Mouse (Mus musculus) left cerebral cortex, adult 18-20 months (tissue): ENCODE measurements around the gene Amph. TPM values are rescaled to one million over a fixed set of nuclear protein-coding genes. Genes with fewer than 3 reads are reported as not detected.

Experiments
- DNase-seq, 2 experiments: peaks; one replicate each; pipeline ENCODE4 v3.0.0; 2021 to 2022; ENCODE audit warnings: low spot score in 2 of 2, mixed read lengths in 1 of 2
- total RNA-seq, 2 experiments: library from RNA; stranded (reverse); gene quantifications; 2 replicates each; pipeline ENCODE4 v1.2.3; 2021

The Amph gene
- total RNA-seq, 2 experiments from 2014 or later = 208 to 216 TPM

DNA sequence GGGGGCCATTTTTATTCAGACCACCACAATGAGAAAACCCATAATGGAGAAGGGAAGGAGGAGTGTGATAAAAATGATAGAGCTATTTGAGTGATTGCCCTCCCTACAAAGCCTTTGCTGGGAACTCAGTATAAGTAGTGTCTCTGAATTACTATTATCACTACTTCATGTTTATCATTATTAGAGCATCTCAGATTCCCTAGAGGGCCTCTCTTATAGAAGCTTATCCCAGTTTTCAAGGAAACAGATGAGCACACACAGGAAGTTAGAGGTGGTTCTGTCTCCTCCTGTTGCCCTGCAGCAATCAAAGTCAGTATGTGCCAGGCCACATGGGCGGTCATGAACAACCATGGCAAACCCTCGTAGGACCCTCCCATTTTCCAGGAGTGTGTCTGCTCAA, 190.5 kb downstream of the Amph start:
- DNase-seq = no peak

DNA sequence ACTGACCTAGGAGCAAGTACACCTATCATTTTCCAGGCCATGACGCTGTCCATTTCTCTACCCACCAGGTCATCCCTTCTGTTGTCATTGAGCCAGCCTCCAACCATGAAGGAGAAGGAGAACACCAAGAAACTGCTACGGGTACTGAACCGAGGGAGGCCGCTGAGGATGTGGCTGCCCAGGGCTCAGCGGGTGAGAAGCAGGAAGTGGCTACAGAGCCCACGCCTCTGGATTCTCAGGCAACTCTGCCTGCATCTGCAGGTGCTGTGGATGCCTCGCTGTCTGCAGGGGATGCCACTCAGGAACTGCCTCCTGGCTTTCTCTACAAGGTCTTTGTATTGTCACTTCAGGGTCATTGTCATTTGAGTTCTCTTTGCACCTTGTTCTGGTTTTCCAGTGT, 191.1 kb downstream of the Amph start:
- DNase-seq = no peak

DNA sequence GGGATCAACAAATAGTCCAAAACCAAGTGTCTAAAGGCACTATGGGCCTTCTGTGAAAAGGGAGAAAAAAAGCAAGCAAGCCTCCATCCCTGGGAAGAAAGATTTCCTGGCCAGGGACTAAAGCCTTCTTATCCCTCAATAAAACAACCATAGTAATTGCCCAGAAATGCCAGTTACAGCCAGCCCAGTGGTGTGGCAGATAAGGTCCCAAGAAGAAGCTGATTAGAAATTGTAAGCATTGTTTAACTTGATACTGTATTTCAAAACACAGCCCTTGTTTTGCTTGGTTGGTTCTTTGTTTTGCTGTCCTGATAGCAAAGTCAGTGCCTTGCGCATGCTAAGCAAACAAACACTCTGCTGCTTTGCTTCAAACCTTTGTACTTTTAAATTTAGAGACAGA, 191.8 kb downstream of the Amph start:
- no peak for DNase-seq

DNA sequence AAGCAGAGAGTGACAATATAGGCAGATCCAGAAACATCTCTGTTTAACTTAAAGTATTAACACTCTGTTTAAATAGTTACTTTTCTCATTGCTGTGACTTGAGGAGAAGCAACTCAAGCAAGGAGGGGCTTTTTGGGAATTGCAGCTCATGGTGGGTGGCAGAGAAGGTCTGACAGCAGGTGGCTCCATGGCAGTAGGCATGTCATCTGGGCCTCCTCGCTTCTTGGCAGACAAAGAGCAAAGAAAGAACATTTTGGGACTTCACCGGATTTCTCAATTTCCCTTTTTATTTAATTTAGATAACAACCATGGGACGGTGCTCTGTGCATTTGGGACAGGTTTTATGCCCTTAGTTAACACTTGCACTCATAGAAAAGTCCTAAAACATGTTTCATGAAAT, 195.8 kb downstream of the Amph start:
- DNase-seq = no peak

- DNase-seq = no peak
Observed at GRCm38 (mm10) chr13:19147468-19147867, 199.5 kb downstream of the Amph start.

GRCm38 (mm10) chr13:19149574-19149973, 201.6 kb downstream of the Amph start:
- DNase-seq = no peak

- DNase-seq = no peak
Observed at GRCm38 (mm10) chr13:19150438-19151301, 202.7 kb downstream of the Amph start.

DNA sequence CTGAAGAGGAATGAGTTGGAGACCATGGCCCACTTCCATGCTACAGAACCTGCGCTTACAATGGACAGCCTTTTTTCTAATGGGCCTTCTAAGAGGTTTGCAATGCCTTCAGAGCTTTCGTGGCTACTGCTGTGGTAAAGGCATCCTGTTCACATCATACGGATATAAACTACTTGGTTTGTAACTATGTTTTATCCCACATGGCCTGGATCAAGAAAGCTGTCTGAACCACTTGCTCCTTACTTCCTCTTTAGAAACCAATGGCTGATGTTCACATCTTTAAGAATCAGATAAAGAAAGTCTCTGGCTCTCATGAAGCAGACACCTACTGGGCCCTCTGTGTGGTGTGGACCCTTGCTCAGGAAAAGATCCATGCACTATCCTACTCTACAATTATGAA, 204.1 kb downstream of the Amph start:
- no peak for DNase-seq

DNA sequence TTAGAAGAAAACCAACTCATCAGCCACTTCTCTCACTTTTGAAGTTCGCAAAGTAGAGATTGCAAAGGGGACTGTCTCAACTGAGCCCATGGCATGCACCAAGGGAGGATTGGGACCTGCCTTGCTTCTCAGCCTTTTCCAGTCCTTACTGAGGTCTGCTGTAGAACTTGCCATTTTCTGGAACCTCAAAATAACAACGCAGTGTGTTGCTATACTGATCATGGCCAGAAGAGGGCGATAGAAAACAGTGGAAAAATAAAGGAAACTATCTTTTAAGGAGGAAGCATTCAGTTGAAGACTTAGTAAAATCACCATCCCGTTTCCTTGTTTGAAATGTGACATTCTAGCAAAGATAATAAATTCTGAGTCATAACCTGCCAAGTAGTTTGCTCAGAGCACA, 210.5 kb downstream of the Amph start:
- peak; percentile 69 to 71 for DNase-seq

DNA sequence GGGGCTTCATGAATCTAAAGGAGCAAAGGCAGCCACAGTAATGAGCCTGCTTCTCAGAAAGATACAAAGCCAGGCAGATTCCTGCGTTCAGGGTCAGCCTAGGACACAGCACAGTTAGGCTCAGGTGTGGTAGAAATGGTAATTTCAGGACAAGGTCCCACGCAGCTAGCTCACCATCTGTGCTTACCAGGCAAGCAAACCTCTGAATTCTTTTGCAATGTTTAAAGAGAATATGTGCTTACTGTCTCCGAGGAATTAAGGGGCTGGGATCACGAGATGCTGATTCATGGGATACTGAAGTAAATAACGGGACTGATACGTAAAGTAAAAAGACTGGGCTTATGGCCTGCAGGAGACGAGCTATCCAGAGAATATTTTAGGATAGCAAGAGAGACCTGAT, 212.6 kb downstream of the Amph start:
- DNase-seq = no peak

GRCm38 (mm10) chr13:19161111-19161510, 213.1 kb downstream of the Amph start:
- DNase-seq = no peak

DNA sequence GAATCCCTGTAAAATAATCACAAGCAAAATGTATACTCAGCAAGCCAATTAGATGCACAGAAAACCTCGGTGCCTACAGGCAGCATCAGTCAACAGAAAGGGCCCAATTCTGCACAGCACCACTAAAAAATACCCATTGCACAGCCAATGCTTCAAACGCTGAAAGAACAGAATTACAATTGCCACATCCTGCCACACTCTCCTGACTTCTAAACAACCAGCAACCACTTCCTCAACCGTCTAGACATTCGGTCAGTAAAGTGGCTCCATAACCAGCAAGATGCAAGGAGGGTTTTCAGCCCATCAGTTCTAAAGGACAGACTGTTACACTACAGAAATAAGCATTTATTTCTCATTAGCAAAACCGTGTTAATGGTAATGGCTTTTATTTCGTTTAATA, 214.1 kb downstream of the Amph start:
- no peak for DNase-seq

- DNase-seq = peak; percentile 51 to 52
Observed at GRCm38 (mm10) chr13:19177662-19178259, 229.8 kb downstream of the Amph start.

GRCm38 (mm10) chr13:19178351-19178750, 230.3 kb downstream of the Amph start:
- DNase-seq = no peak

DNA sequence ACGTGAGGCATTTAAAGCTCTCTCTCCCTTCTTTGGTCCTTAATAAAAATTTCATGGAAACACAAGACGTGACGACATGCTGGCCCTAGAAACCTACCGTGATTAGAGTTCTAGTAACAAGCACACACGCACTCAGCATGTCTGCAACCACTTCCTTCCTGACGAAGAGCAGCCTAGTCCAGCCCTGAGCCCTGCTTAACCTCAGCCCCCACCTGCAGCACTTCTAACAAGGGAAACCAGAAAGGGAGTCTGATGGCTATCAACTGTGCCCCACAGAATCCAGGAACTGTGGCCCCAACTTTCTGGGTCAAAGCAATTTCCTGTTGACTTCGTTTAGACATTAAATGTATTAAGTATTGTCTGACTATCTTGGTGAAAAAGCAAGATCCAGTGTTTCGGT, 234.3 kb downstream of the Amph start:
- DNase-seq = no peak

DNA sequence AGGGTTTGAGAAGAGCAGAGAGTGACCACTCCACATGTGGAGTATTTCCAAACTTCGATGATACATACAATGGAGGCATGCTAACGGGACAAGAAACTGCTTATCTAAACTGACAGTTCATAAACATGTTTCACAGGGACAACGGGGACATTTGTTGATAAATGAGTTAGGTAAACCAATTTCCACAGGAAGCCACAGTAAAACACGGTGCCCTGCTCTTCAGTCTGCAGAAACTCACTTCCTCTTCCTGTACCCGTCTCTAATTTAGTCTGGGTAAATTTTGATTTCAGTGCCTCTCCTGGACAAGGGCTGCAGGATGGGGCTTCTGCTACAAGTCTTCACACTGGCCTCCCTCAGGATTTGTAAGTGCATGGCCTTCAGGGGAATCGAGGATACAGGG, 242.0 kb downstream of the Amph start:
- DNase-seq = no peak

DNA sequence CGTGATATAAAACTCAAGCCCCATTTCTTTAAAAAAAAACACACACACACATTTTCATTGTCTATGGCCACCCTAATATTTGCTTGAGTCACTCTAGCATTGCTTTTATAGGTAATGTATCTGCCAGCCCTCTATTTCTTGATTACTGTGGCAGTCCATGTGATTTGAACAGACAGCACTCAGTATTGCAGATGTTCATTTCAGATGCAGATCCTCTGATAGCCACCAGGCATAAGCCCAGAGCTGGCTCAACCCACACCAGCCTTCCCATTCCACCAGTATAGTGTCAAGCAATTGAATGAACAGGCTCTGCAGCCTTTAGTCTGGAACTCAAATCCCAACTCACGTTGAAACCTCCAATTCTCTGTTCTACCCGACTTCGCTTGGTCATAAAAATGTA, 246.8 kb downstream of the Amph start:
- DNase-seq = no peak

- no peak for DNase-seq
Observed at GRCm38 (mm10) chr13:19195456-19195855, 247.5 kb downstream of the Amph start.

Other genes starting within 250 kb of the Amph start
- 100 to 1,000 TPM; 152 to 159 TPM for gene Vps41, start 230.9 kb upstream of the Amph start, total RNA-seq